Mouse (Mus musculus) liver, embryonic 14.5 days (tissue): ENCODE measurements around the gene Dennd1a. TPM values are rescaled to one million over a fixed set of nuclear protein-coding genes. Genes with fewer than 3 reads are reported as not detected.

Source experiments
- ATAC-seq: fragments of 200-750 bp; cut with Nextera tagmentation; 2 replicates; pipeline ENCODE4 v1.8.0; 2017; ENCODE audit warnings: moderate number of reproducible peaks, mild to moderate bottlenecking, moderate library complexity; ENCODE audit not compliant: insufficient read depth
- DNase-seq, 3 experiments: peaks; one replicate each; pipeline ENCODE4 v3.0.0-alpha.2; 2012 to 2013; ENCODE audit warnings: low read depth in 3 of 3, low spot score in 3 of 3
- H3K27ac ChIP-seq: fragments of 300-500 bp; sonication (generic); 2 replicates; pipeline ENCODE4 v1.5.1; 2014; ENCODE audit warnings: moderate library complexity, mild to moderate bottlenecking, control low read depth, inconsistent platforms
- H3K27me3 ChIP-seq: fragments of 300-500 bp; sonication (generic); 2 replicates; pipeline ENCODE4 v1.6.1; 2014; ENCODE audit warnings: mild to moderate bottlenecking, low read length, moderate library complexity; ENCODE audit not compliant: control insufficient read depth, insufficient read depth
- H3K36me3 ChIP-seq: fragments of 300-500 bp; sonication (generic); replicated peaks from 2 replicates; pipeline ENCODE4 v1.6.1; 2014; ENCODE audit warnings: low read depth; ENCODE audit not compliant: control insufficient read depth, insufficient read depth
- H3K4me1 ChIP-seq, 2 experiments: fragments of 200-500 bp in 1 of 2; fragments of 300-500 bp in 1 of 2; sonication (generic) in 1 of 2; replicated peaks; 2 replicates each; pipeline ENCODE4 v1.6.1; 2012 to 2014; ENCODE audit warnings: antibody characterized with exemption in 1 of 2, inconsistent platforms in 1 of 2, low read length in 1 of 2; ENCODE audit not compliant: control insufficient read depth in 2 of 2, insufficient read depth in 2 of 2
- H3K4me2 ChIP-seq: fragments of 300-500 bp; sonication (generic); 2 replicates; pipeline ENCODE4 v1.6.1; 2014; ENCODE audit warnings: low read depth, mild to moderate bottlenecking, control low read depth, moderate library complexity
- H3K4me3 ChIP-seq, 2 experiments: fragments of 200-500 bp in 1 of 2; fragments of 300-500 bp in 1 of 2; sonication (generic) in 1 of 2; 2 replicates each; pipeline ENCODE4 v1.5.1; 2012 to 2014; ENCODE audit warnings: low read depth in 2 of 2, low read length in 2 of 2, mild to moderate bottlenecking in 2 of 2, control low read depth in 1 of 2, inconsistent platforms in 1 of 2, moderate library complexity in 1 of 2; ENCODE audit not compliant: insufficient read depth in 1 of 2
- H3K9ac ChIP-seq: fragments of 300-500 bp; sonication (generic); replicated peaks from 2 replicates; pipeline ENCODE4 v1.6.1; 2014; ENCODE audit warnings: mild to moderate bottlenecking, control low read depth, moderate library complexity
- H3K9me3 ChIP-seq: fragments of 300-500 bp; sonication (generic); 2 replicates; pipeline ENCODE4 v1.6.1; 2016; ENCODE audit warnings: low read length, mixed read lengths; ENCODE audit not compliant: control insufficient read depth
- CTCF ChIP-seq: IDR thresholded peaks from 2 replicates; pipeline ENCODE4 v1.5.1; 2016; ENCODE audit warnings: antibody characterized with exemption, low read depth, control low read depth
- EP300 ChIP-seq: IDR thresholded peaks from 2 replicates; pipeline ENCODE4 v1.6.1; 2016; ENCODE audit warnings: antibody characterized with exemption, low read depth
- WGBS: fragments of 180-500 bp; shearing (Covaris S2); extraction: QIAGEN DNeasy Blood & Tissue Kit; methylation state at CpG from one replicate; pipeline ENCODE4 v1.1.7; 2014; ENCODE audit not compliant: insufficient replicate concordance; 5-methylcytosine and 5-hydroxymethylcytosine counted together
- polyA plus RNA-seq, 2 experiments: library from polyadenylated mRNA; depleted of rRNA in 1 of 2; stranded (reverse) in 1 of 2; unstranded in 1 of 2; fragments of >200 nt; fragmentation: Nextera tagmentation in 1 of 2; extraction: Ambion mirVana in 1 of 2; gene quantifications; 2 replicates each; pipeline versions ENCODE4 v1.2.1 to v1.2.3; 2012 to 2014

Dennd1a gene
- polyA plus RNA-seq, 2 experiments: 5.5 to 6.5 TPM

DNA sequence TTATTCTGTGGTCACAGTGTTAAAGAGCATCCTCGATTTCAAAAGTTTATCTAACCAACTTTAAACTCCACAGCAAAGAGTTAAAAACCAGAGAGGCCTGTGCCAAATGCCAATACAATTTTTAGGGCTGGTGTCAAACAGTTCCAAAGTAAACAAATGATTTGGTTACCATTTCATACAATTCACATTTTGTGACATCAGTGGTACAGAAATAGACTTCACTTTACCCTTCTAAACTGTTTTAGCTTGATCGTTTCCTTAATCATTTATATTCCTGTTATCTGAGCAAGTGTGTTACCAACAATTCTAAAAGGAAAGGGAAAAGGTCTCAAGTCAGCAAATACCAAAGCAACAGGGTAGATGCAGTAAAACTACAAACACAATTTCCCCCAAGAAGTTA lies 145.0 kb downstream of the Dennd1a start:
- 25% methylated on average over 2 of the region's 2 CpGs for WGBS
- H3K27ac ChIP-seq: no peak overlapping the region
- no peak overlapping the region for H3K4me3 ChIP-seq
- no peaks in the 10 kb centered on the region for H3K36me3 ChIP-seq
- H3K27me3 ChIP-seq: no peaks in the 10 kb centered on the region
- H3K9me3 ChIP-seq: no peaks in the 10 kb centered on the region
- H3K4me2 ChIP-seq: no peak overlapping the region
- TF ChIP-seq CTCF (no peak), EP300 (no peak)
- no peak overlapping the region for H3K9ac ChIP-seq
- DNase-seq: no peak
- ATAC-seq: no peak
- peaks cover 8 to 10% of the 10 kb centered on the region in 2 experiments; a peak in 3 of 4 replicates for H3K4me1 ChIP-seq

DNA sequence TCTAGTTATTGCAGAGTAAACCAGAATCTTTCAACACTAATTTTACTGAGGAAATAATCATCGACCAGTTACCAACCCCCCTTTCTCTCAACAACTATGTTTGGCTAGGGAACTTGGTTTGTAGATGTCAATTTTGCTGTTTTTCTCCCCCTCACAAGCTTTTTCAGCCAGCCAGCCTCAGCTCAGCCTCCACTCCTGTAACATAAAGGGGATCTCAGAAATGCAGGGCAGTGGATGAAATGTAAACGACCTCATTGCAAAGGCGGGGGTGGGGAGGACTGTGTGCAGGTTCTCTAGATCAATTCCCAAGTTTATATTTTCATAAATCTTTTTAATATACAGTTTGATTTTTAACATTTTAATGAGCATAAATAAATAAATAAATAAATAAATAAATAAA lies 147.7 kb downstream of the Dennd1a start:
- TF ChIP-seq CTCF (no peak), EP300 (no peak)
- Histone ChIP-seq H3K27me3 (no peaks in the 10 kb centered on the region), H3K4me3 (no peak overlapping the region), H3K4me2 (no peak overlapping the region), H3K9me3 (no peaks in the 10 kb centered on the region), H3K4me1 (peaks cover 7 to 8% of the 10 kb centered on the region in 2 experiments; a peak in 3 of 4 replicates), H3K9ac (no peak overlapping the region), H3K36me3 (no peaks in the 10 kb centered on the region), H3K27ac (no peak overlapping the region)
- DNase-seq (no peak), ATAC-seq (no peak)
- 72% methylated on average over 3 of the region's 3 CpGs for WGBS

DNA sequence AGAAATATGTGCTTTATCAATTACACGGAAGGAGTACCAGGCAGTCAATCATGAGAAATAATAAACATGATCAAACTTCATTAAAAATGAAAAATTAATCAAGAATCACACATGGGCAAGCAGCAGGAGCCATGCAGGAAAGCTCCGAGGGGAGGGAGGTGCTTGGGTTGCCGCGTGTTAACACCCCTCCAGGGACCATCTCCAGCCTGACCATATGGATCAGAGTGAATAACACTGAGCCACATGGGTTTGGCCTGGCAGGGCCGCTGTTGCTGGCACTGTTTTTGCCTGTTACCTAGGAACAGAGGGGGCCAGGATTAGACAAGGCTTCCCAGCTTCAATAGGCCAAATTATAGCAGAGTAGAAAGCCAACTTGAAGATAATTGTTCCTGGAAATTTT lies 150.1 kb downstream of the Dennd1a start:
- TF ChIP-seq EP300: no peak
- TF ChIP-seq CTCF: no peak
- no peaks in the 10 kb centered on the region for H3K36me3 ChIP-seq
- H3K27me3 ChIP-seq: no peaks in the 10 kb centered on the region
- H3K4me3 ChIP-seq: no peak overlapping the region
- H3K4me1 ChIP-seq: peaks cover 11 to 18% of the 10 kb centered on the region in 2 experiments
- ATAC-seq (no peak), DNase-seq (no peak)
- H3K9me3 ChIP-seq: no peaks in the 10 kb centered on the region
- H3K27ac ChIP-seq: no peak overlapping the region
- no peak overlapping the region for H3K4me2 ChIP-seq
- 70% methylated on average over 5 of the region's 5 CpGs for WGBS
- no peak overlapping the region for H3K9ac ChIP-seq

- H3K36me3 ChIP-seq: no peaks in the 10 kb centered on the region
- no peak for DNase-seq
- H3K27ac ChIP-seq: no peak overlapping the region
- peaks cover 27 to 33% of the 10 kb centered on the region in 2 experiments for H3K4me1 ChIP-seq
- H3K9ac ChIP-seq: no peak overlapping the region
- 74% methylated on average over 3 of the region's 3 CpGs for WGBS
- no peaks in the 10 kb centered on the region for H3K27me3 ChIP-seq
- no peak for ATAC-seq
- TF ChIP-seq CTCF (no peak), EP300 (no peak)
- H3K4me3 ChIP-seq: no peak overlapping the region
- no peak overlapping the region for H3K4me2 ChIP-seq
- H3K9me3 ChIP-seq: no peaks in the 10 kb centered on the region
Measured at GRCm38 (mm10) chr2:38135427-38135826, 151.8 kb downstream of the Dennd1a start.

DNA sequence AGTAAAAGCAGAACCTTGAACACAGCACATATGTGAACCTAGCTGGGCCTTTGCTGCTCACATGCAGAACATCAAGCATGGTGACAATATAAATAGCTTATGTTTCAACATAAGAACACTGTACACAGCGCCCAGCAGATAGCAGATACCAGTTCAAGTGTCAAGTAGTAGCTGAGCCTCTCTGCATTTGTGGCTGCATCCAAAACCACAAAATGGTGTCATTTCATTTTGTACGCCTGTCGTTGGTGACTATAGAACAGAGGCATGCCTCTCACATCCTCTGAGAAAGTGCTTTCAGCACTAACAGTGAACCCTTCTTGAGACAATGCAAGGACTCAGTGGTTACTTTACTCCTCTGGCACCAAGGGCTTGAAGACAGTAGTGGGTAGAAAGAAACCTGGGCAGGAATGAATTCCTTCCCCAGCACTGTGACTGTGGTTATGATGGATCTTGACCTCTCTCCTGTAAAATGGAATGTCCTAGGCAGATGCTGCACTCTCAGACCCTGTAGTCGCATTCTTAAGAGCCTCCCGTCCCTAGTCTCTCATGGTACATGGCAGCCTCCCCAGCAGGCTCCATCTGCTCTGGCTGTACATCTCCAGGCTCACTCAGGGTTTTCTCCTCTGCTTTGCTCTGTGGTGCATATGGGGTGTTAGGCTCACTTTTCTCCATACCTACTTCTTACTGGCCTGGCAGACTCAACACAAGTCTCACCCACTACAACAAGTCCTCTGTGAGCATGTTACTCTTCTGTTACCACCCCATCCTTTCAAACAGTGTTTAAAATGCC lies 154.0 kb downstream of the Dennd1a start:
- no peak overlapping the region for H3K27ac ChIP-seq

More for the DNA sequence above, 154.0 kb downstream of the Dennd1a start:
- no peak for TF ChIP-seq EP300
- no peak for TF ChIP-seq CTCF
- ATAC-seq (no peak), DNase-seq (no peak)
- 46% methylated on average over 5 of the region's 5 CpGs for WGBS
- no peak overlapping the region for H3K4me3 ChIP-seq
- H3K36me3 ChIP-seq: no peaks in the 10 kb centered on the region
- H3K9me3 ChIP-seq: no peaks in the 10 kb centered on the region
- no peaks in the 10 kb centered on the region for H3K27me3 ChIP-seq
- H3K4me1 ChIP-seq: peaks cover 36 to 37% of the 10 kb centered on the region in 2 experiments
- no peak overlapping the region for H3K4me2 ChIP-seq
- H3K9ac ChIP-seq: no peak overlapping the region
